Mouse (Mus musculus) hindbrain, embryonic 11.5 days (tissue): ENCODE measurements at regions not wholly inside any gene's neighbourhood (a gene's known extent, or its start where the extent isn't known, plus 50 kb on each side); places are given as distances from the start of the nearest gene placed in this dataset.
A peak's percentile ranks its signal among the peaks of the same experiment; 100 is the strongest.

Experiments used
- ATAC-seq: fragments of 200-750 bp; cut with Nextera tagmentation; 2 replicates; pipeline ENCODE4 v1.8.0; 2017; ENCODE audit warnings: mild to moderate bottlenecking, moderate TSS enrichment, moderate library complexity; ENCODE audit not compliant: low FRiP score
- DNase-seq: peaks from one replicate; pipeline ENCODE4 v3.0.0-alpha.2; 2015; ENCODE audit warnings: low spot score
- H3K27ac ChIP-seq: fragments of 300-500 bp; sonication (generic); 2 replicates; pipeline ENCODE4 v1.5.1; 2014; ENCODE audit warnings: mild to moderate bottlenecking, low read depth, low read length
- H3K27me3 ChIP-seq: fragments of 300-500 bp; sonication (generic); 2 replicates; pipeline ENCODE4 v1.6.1; 2014; ENCODE audit warnings: mild to moderate bottlenecking, low read length, moderate library complexity, mixed read lengths; ENCODE audit not compliant: control insufficient read depth, insufficient read depth
- H3K36me3 ChIP-seq: fragments of 300-500 bp; sonication (generic); 2 replicates; pipeline ENCODE4 v1.6.1; 2014; ENCODE audit warnings: mild to moderate bottlenecking, low read length, moderate library complexity, mixed read lengths; ENCODE audit not compliant: control insufficient read depth, insufficient read depth
- H3K4me1 ChIP-seq: fragments of 300-500 bp; sonication (generic); replicated peaks from 2 replicates; pipeline ENCODE4 v1.6.1; 2014; ENCODE audit warnings: low read length, mixed read lengths; ENCODE audit not compliant: control insufficient read depth, insufficient read depth
- H3K4me2 ChIP-seq: fragments of 300-500 bp; sonication (generic); replicated peaks from 2 replicates; pipeline ENCODE4 v1.6.1; 2014; ENCODE audit warnings: mild to moderate bottlenecking, low read depth, low read length
- H3K4me3 ChIP-seq: fragments of 300-500 bp; sonication (generic); 2 replicates; pipeline ENCODE4 v1.5.1; 2014; ENCODE audit warnings: low read depth, low read length
- H3K9ac ChIP-seq: fragments of 300-500 bp; sonication (generic); 2 replicates; pipeline ENCODE4 v1.6.1; 2014; ENCODE audit warnings: low read depth, low read length
- H3K9me3 ChIP-seq: fragments of 300-500 bp; sonication (generic); 2 replicates; pipeline ENCODE4 v1.6.1; 2016; ENCODE audit warnings: low read length; ENCODE audit not compliant: control insufficient read depth
- WGBS: fragments of 180-500 bp; shearing (Covaris S2); extraction: QIAGEN DNeasy Blood & Tissue Kit; methylation state at CpG from one replicate; pipeline ENCODE4 v1.1.7; 2014; 5-methylcytosine and 5-hydroxymethylcytosine counted together

- Histone ChIP-seq H3K36me3 (no peaks in the 10 kb centered on the region), H3K4me1 (no peaks in the 10 kb centered on the region), H3K9ac (no peak overlapping the region), H3K27me3 (no peaks in the 10 kb centered on the region), H3K4me3 (no peak overlapping the region), H3K4me2 (no peak overlapping the region), H3K27ac (no peak overlapping the region), H3K9me3 (no peaks in the 10 kb centered on the region)
- ATAC-seq (no peak), DNase-seq (no peak)
- 90% methylated on average over 11 of the region's 11 CpGs for WGBS
These were observed 113.3 kb downstream of the Fam161a start for GRCm38 (mm10) chr11:23120533-23121210.

- WGBS, result 4% methylated on average over 25 of the region's 25 CpGs
- peak; percentile 97 for ATAC-seq
- no peaks in the 10 kb centered on the region for H3K27me3 ChIP-seq
- peak overlapping the region; percentile 62 for H3K4me2 ChIP-seq
- no peaks in the 10 kb centered on the region for H3K36me3 ChIP-seq
- peak overlapping the region; percentile 32 for H3K4me3 ChIP-seq
- peak; percentile 91 for DNase-seq
- no peak overlapping the region for H3K27ac ChIP-seq
- H3K9me3 ChIP-seq, result no peaks in the 10 kb centered on the region
- H3K9ac ChIP-seq, result 0 out of 2 replicates have a peak overlapping the region, but pooled peaks have one; percentile 23
- no peaks in the 10 kb centered on the region for H3K4me1 ChIP-seq
These were observed 117.0 kb downstream of the Fam161a start for GRCm38 (mm10) chr11:23124198-23124951.

- no peaks in the 10 kb centered on the region for H3K27me3 ChIP-seq
- no peaks in the 10 kb centered on the region for H3K4me1 ChIP-seq
- no peak overlapping the region for H3K27ac ChIP-seq
- no peaks in the 10 kb centered on the region for H3K9me3 ChIP-seq
- no peak overlapping the region for H3K9ac ChIP-seq
- H3K4me3 ChIP-seq, result no peak overlapping the region
- H3K36me3 ChIP-seq, result no peaks in the 10 kb centered on the region
- no peak for DNase-seq
- no peak overlapping the region for H3K4me2 ChIP-seq
- 55% methylated on average over 1 of the region's 1 CpGs for WGBS
- ATAC-seq, result no peak
These were observed 123.8 kb downstream of the Fam161a start for GRCm38 (mm10) chr11:23131122-23131521.

GRCm38 (mm10) chr11:23131632-23132031 lies 124.2 kb upstream of the Xpo1 start:
- DNase-seq (no peak), ATAC-seq (no peak)
- Histone ChIP-seq H3K36me3 (no peaks in the 10 kb centered on the region), H3K4me3 (no peak overlapping the region), H3K9me3 (no peaks in the 10 kb centered on the region), H3K4me1 (no peaks in the 10 kb centered on the region), H3K27ac (no peak overlapping the region), H3K9ac (no peak overlapping the region), H3K4me2 (no peak overlapping the region), H3K27me3 (no peaks in the 10 kb centered on the region)
- WGBS, result 73% methylated on average over 1 of the region's 1 CpGs

GRCm38 (mm10) chr11:23140429-23141099 lies 115.3 kb upstream of the Xpo1 start:
- Histone ChIP-seq H3K4me2 (no peak overlapping the region), H3K9ac (no peak overlapping the region), H3K36me3 (no peaks in the 10 kb centered on the region), H3K27me3 (no peaks in the 10 kb centered on the region), H3K27ac (no peak overlapping the region), H3K9me3 (no peaks in the 10 kb centered on the region), H3K4me1 (no peaks in the 10 kb centered on the region), H3K4me3 (no peak overlapping the region)
- ATAC-seq (peak; percentile 64; the same call in 1 of the 2 replicates), DNase-seq (peak; percentile 41)
- WGBS, result 55% methylated on average over 6 of the region's 6 CpGs

- WGBS, result 76% methylated on average over 12 of the region's 12 CpGs
- Histone ChIP-seq H3K27ac (no peak overlapping the region), H3K9ac (no peak overlapping the region), H3K36me3 (no peaks in the 10 kb centered on the region), H3K4me3 (no peak overlapping the region), H3K4me2 (no peak overlapping the region), H3K27me3 (no peaks in the 10 kb centered on the region), H3K9me3 (no peaks in the 10 kb centered on the region), H3K4me1 (no peaks in the 10 kb centered on the region)
- no peak for DNase-seq
- no peak for ATAC-seq
These were observed 114.6 kb upstream of the Xpo1 start for GRCm38 (mm10) chr11:23141100-23141837.

- no peak for ATAC-seq
- H3K27ac ChIP-seq, result no peak overlapping the region
- H3K27me3 ChIP-seq, result no peaks in the 10 kb centered on the region
- no peak for DNase-seq
- WGBS, result 83% methylated on average over 8 of the region's 8 CpGs
- H3K9ac ChIP-seq, result no peak overlapping the region
- H3K36me3 ChIP-seq, result no peaks in the 10 kb centered on the region
- H3K4me1 ChIP-seq, result no peaks in the 10 kb centered on the region
- no peak overlapping the region for H3K4me3 ChIP-seq
- no peaks in the 10 kb centered on the region for H3K9me3 ChIP-seq
- no peak overlapping the region for H3K4me2 ChIP-seq
These were observed 107.7 kb upstream of the Xpo1 start for GRCm38 (mm10) chr11:23148048-23148596.

GRCm38 (mm10) chr11:23149556-23150244 lies 106.1 kb upstream of the Xpo1 start:
- Histone ChIP-seq H3K27me3 (no peaks in the 10 kb centered on the region), H3K4me3 (no peak overlapping the region), H3K9ac (no peak overlapping the region), H3K27ac (no peak overlapping the region), H3K36me3 (no peaks in the 10 kb centered on the region), H3K4me2 (no peak overlapping the region), H3K4me1 (no peaks in the 10 kb centered on the region), H3K9me3 (no peaks in the 10 kb centered on the region)
- WGBS, result 62% methylated on average over 5 of the region's 5 CpGs
- DNase-seq, result peak; percentile 68
- ATAC-seq, result peak; percentile 60; the same call in 1 of the 2 replicates
